Comparison of ENCODE assay signal across 9 mouse cellular contexts in genomic region chr15:4085600-4086384, GRCm38 (mm10). TPM values are rescaled to one million over a fixed set of nuclear protein-coding genes. Genes with fewer than 3 reads are reported as not detected.
DNase-seq lines count a peak whose midpoint lies in the region; ATAC-seq lines count a peak whose summit lies in the region.
"Had no signal": no experiment of that assay in that cellular context is flagged by ENCODE, and none has a peak within 500 bp of the region (broad histone marks: within the 10 kb centered on the region; RNA-seq: fewer than 3 reads in every experiment).

No protein-coding gene starts in this region.

- no peak overlapping the region for H3K4me2 ChIP-seq in kidney, embryonic 16.5 days (replicated peaks; ENCODE audit: low read depth, low read length)
- H3K4me2 ChIP-seq: stomach, embryonic 15.5 days had no signal

- no peak overlapping the region for H3K9ac ChIP-seq in kidney, embryonic 16.5 days (replicated peaks; ENCODE audit: low read length)
- H3K9ac ChIP-seq: stomach, embryonic 15.5 days had no signal

- peak; percentile 16 for DNase-seq in kidney, adult 18-20 months
- DNase-seq in CD4-positive, CD25-positive, alpha-beta regulatory T cell, adult 2 months (ENCODE audit: low read depth, low spot score): peak; percentile 68
- peak; percentile 51 for DNase-seq in brain, adult 2 months (ENCODE audit: low read depth, low spot score)
- DNase-seq in Muller cell, postnatal 12 days (ENCODE audit: inconsistent ontology term): no peak
- DNase-seq in ovary, postnatal 36 days (ENCODE audit: low spot score): no peak
- DNase-seq: embryo, embryonic 11 days had no signal

- no peaks in the 10 kb centered on the region for H3K9me3 ChIP-seq in kidney, embryonic 16.5 days (ENCODE audit: low read length)
- H3K9me3 ChIP-seq: stomach, embryonic 15.5 days had no signal

- no peak overlapping the region for H3K27ac ChIP-seq in kidney, embryonic 16.5 days (ENCODE audit: low read length)
- H3K27ac ChIP-seq: stomach, embryonic 15.5 days had no signal

- 74% methylated on average over 10 of the region's 10 CpGs for WGBS in kidney, embryonic 16.5 days

- 0 out of 2 replicates have a peak, but pooled peaks cover 2% of the 10 kb centered on the region for H3K4me1 ChIP-seq in kidney, embryonic 16.5 days (ENCODE audit: insufficient read depth, low read length)
- H3K4me1 ChIP-seq: stomach, embryonic 15.5 days had no signal

- no peaks in the 10 kb centered on the region for H3K27me3 ChIP-seq in kidney, embryonic 16.5 days (ENCODE audit: insufficient read depth, low read length)
- H3K27me3 ChIP-seq: stomach, embryonic 15.5 days had no signal

- H3K36me3 ChIP-seq in kidney, embryonic 16.5 days (ENCODE audit: insufficient read depth, low read length): no peaks in the 10 kb centered on the region
- H3K36me3 ChIP-seq: stomach, embryonic 15.5 days had no signal

- H3K4me3 ChIP-seq in kidney, embryonic 16.5 days (ENCODE audit: low read length): no peak overlapping the region
- H3K4me3 ChIP-seq: stomach, embryonic 15.5 days had no signal

- ATAC-seq in kidney, embryonic 16.5 days (ENCODE audit: low FRiP score, low TSS enrichment): no peak
- ATAC-seq in neutrophil, adult 5-6 weeks (ENCODE audit: extremely low read depth, insufficient number of reproducible peaks, low FRiP score, poor library complexity, severe bottlenecking): peak; percentile 67; the same call in 1 of the 2 replicates

RNA-seq across cellular contexts. Expression of gene Oxct1, which starts 59.6 kb away (rescaled TPM):
- polyA plus RNA-seq in kidney, embryonic 16.5 days (2015; fragmentation: Nextera tagmentation; extraction: Ambion mirVana): 347 and 363 TPM in 2 replicates
- total RNA-seq in neutrophil, adult 5-6 weeks (2017): 62.6 and 68.4 TPM in 2 replicates

Comparison
In these comparisons a context has a peak if more than half of its experiments do, and no peak if none do; other contexts are left out.
1. DNase-seq: peak in kidney, adult 18-20 months (single experiment), CD4-positive, CD25-positive, alpha-beta regulatory T cell, adult 2 months (single experiment) and brain, adult 2 months (single experiment); none in Muller cell, postnatal 12 days (single experiment) and ovary, postnatal 36 days (single experiment).